Mouse (Mus musculus): Measurements from ENCODE around the gene Lrrc47.

Lrrc47 gene

GRCm38 (mm10) chr4:154023754-154024601, 12.4 kb downstream of the Lrrc47 start:
- no peak for DNase-seq (ENCODE audit: low spot score)

- DNase-seq (ENCODE audit: low spot score) = no peak
Observed at GRCm38 (mm10) chr4:154024729-154025521, 13.4 kb downstream of the Lrrc47 start.

DNA sequence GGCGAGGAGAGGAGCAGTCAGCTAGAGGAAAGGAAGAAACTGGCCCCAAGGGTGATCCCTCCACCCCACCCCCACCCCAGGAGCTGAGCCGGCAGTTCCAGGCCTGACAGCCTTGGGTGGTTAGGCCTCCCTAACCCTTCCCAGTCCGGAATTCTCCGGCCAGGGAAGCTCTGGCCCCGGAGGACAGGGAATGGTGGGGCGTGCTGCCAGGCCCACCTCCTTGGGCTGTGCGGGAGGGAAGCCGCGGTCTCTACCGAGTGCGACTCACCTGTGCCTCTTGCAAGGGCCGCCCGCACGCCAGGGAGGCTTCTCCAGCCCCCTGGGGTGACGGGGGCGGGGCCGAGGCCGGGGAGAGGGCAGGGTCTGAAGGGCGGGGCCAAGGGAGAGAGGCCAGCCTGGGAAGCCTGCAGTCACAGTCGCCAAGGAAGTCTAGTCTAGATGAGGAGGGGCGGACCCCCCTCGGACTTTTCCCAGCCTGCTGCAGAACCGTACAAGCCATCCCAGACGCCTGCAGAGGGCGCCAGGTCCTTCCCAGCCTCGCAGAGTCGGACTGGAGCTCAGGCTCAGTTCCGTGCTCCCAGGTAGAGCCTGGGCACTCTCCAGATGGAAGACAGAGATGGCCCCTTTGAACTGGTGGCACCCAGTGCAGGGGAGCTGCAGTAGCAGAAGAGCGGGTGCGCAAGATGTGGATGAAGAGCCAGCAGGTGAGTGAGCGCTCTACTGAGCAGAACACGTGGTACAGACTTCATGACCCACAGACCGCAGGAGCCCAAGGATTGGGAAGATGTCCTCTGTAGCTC, 14.3 kb downstream of the Lrrc47 start, which contains the start of gene Smim1:
Smim1 (minus strand) TSS at position 590 of the 800 bp plus-strand sequence.
- no peak for DNase-seq (ENCODE audit: low spot score)

DNA sequence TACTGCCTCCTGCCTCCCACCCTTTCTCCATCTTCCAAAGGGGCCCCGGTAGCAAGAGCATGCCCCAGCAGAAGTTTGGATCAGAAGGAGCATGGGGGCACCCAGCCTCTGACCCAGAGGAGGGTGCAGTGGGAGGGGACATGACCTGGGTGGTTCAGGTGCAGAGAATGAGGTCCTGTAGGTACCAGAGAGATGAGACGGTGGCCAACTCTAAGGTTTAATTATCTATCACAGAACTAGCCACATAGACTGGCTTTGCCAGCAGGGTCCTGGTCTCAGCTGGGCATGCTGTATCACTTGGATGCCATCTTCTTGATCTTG, 14.9 kb downstream of the Lrrc47 start:
- DNase-seq (ENCODE audit: low spot score) = no peak

- DNase-seq (ENCODE audit: low spot score) = no peak
Observed at GRCm38 (mm10) chr4:154028066-154028465, 16.5 kb downstream of the Lrrc47 start.

GRCm38 (mm10) chr4:154028646-154029045, 17.1 kb downstream of the Lrrc47 start:
- DNase-seq (ENCODE audit: low spot score) = no peak

DNA sequence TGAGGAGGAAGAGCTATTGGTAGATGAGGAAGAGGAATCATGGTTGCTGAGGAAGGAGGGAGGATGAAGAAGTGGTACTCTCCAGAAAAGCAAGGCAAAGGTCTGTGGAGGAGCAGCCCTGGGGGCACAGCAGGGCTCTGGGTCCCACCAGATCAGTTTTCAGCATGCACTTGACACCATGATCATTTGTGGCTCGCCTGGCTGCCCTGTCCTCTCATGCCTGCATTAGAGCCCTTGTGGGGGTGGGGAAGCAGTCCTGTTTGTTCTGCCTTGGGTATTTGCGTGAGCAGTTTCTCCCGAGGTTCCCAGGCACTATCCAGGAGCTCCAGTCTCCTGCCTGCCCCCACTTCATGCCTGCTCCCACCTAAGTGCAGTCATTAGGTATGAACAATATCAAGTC, 25.6 kb downstream of the Lrrc47 start:
- no peak for DNase-seq (ENCODE audit: low spot score)

DNA sequence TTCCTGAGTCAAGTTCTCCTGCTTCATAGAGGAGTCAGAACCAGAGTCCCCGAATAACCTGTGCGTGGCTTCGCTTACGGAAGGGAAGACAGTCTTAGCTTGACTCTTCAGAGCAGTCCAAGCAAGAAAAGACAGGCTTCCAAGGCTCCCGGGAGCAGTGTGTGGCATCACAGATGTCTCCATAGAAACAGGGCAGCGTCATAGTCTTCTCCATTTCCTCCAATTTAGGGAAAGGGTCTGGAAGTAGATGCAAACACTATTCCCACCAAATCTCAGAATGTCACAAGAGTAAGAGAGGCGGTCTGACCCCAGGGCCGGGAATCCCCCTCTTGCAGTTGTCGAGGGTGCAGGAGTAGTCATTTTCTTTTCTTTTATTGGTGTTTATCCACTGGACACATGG, 31.0 kb downstream of the Lrrc47 start, which contains the start of gene Ccdc27:
Ccdc27 (minus strand) TSS at position 101 of the 400 bp plus-strand sequence.
- no peak for DNase-seq (ENCODE audit: low spot score)

GRCm38 (mm10) chr4:154045837-154046236, 34.3 kb downstream of the Lrrc47 start:
- no peak for DNase-seq (ENCODE audit: low spot score)

GRCm38 (mm10) chr4:154051401-154051800, 39.9 kb downstream of the Lrrc47 start:
- no peak for DNase-seq (ENCODE audit: low spot score)

- DNase-seq (ENCODE audit: low spot score) = no peak
Observed at GRCm38 (mm10) chr4:154053065-154053464, 41.5 kb downstream of the Lrrc47 start.

DNA sequence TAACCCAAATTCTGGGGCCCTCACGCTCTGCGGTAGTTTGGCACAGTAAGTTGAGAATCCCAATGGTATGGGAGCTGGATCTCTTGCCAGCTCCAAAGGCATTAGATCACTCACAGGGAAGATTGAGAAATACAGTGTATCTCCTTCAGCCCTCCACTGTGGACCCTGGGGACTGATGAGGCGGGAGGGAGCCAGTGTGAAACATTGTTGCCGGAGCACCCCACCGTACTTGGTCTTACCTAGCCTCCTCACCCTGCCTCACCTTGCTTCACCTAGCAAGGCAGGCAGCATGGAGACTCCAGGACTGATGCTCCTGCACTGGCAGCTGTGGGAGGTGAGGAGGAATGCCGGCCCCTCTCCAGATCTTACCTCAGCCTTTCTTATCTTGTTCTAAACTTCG, 44.0 kb downstream of the Lrrc47 start:
- DNase-seq (ENCODE audit: low spot score) = no peak

- no peak for DNase-seq (ENCODE audit: low spot score)
Observed at GRCm38 (mm10) chr4:154056046-154056445, 44.5 kb downstream of the Lrrc47 start.

DNA sequence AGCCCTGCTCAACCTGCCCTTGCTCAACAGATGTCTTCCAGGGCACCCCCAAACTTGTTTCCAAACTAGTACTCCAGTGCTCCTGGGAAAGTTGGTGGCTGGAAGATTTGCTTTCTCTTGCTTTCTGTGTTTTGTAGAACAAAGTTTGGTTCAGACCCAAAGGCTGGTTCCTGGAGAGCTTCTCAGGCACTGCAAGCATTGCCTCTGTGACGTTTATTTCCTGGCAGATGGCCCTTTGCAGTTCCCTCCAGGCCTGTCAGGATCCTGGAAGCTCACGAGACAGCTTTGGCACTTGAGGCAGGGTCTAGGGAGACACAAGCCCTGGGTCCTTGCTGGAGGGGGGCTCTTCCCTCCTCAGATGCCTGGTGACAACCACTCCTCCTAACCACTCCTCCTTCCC, 45.1 kb downstream of the Lrrc47 start:
- DNase-seq (ENCODE audit: low spot score) = no peak

- no peak for DNase-seq (ENCODE audit: low spot score)
Observed at GRCm38 (mm10) chr4:154057696-154058095, 46.2 kb downstream of the Lrrc47 start.

- no peak for DNase-seq (ENCODE audit: low spot score)
Observed at GRCm38 (mm10) chr4:154064827-154065773, 53.6 kb downstream of the Lrrc47 start.

DNA sequence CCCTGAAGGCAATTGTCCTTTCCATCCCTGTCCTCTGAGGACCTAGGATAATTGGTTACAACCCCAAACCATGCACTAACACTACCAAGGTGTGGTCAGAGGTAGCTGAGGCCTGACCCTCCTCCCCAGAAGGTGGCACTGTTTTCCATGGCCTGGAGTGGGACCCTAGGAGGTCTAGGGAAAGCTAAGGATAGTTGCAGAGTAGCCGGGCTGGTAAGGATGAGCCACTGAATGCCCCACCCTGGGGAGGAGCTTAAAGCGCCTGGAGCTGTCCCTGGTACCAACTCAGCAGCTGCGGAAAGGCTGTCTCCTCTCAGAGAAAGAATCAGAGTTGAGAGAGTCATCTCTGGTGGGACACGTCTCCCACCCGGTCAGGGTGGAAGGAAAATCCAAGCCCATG, 59.4 kb downstream of the Lrrc47 start:
- DNase-seq (ENCODE audit: low spot score) = no peak

All from urinary bladder, postnatal 10 days (tissue).